Mouse (Mus musculus) small intestine, adult 2 months (tissue): ENCODE measurements around the gene Xylt1.

Experiments used
- CTCF ChIP-seq: fragments of 200-500 bp; IDR thresholded peaks from 2 replicates; pipeline ENCODE4 v1.5.1; 2012; ENCODE audit warnings: low read depth, mild to moderate bottlenecking, control low read depth, inconsistent platforms, low read length, moderate library complexity, mixed read lengths; ENCODE audit not compliant: insufficient replicate concordance, insufficient read length; ENCODE audit errors: extremely low read depth
- POLR2A ChIP-seq: fragments of 200-500 bp; IDR thresholded peaks from 2 replicates; pipeline ENCODE4 v1.6.1; 2012; ENCODE audit warnings: low read depth, mild to moderate bottlenecking, control low read depth, inconsistent platforms, low read length, moderate library complexity

- TF ChIP-seq CTCF (no peak), POLR2A (no peak)
These were observed 213.4 kb downstream of the Xylt1 start for GRCm38 (mm10) chr7:117594191-117594590.
